Mouse (Mus musculus): Measurements from ENCODE around the gene Chil1. TPM values are rescaled to one million over a fixed set of nuclear protein-coding genes. Genes with fewer than 3 reads are reported as not detected.

Gene Chil1
- polyA plus RNA-seq, 1 experiment from 2014 or later: 0.27 TPM

- no peaks in the 10 kb centered on the region for H3K36me3 ChIP-seq (ENCODE audit: control insufficient read depth, insufficient read depth, low read length)
- no peak overlapping the region for H3K9ac ChIP-seq (ENCODE audit: low read length)
- H3K4me3 ChIP-seq (ENCODE audit: low read depth, low read length): no peak overlapping the region
- no peak overlapping the region for H3K27ac ChIP-seq (ENCODE audit: low read depth, low read length)
- 80% methylated on average over 21 of the region's 21 CpGs for WGBS
- DNase-seq (ENCODE audit: low spot score) (no peak), ATAC-seq (replicated peaks; ENCODE audit: low FRiP score) (no peak)
- no peaks in the 10 kb centered on the region for H3K27me3 ChIP-seq (ENCODE audit: control insufficient read depth, insufficient read depth, low read length)
- H3K4me1 ChIP-seq (replicated peaks; ENCODE audit: control insufficient read depth, insufficient read depth, low read length): no peaks in the 10 kb centered on the region
- no peaks in the 10 kb centered on the region; the same call in 1 of the 2 replicates for H3K9me3 ChIP-seq (ENCODE audit: control insufficient read depth, low read length)
- H3K4me2 ChIP-seq (ENCODE audit: low read depth, low read length, severe bottlenecking): no peak overlapping the region
Measured at GRCm38 (mm10) chr1:134152626-134153590, 29.1 kb upstream of the Chil1 start.

GRCm38 (mm10) chr1:134154121-134154520 is 27.9 kb upstream of the Chil1 start:
- DNase-seq (ENCODE audit: low spot score): no peak
- 86% methylated on average over 3 of the region's 3 CpGs for WGBS
- no peaks in the 10 kb centered on the region for H3K36me3 ChIP-seq (ENCODE audit: control insufficient read depth, insufficient read depth, low read length)

GRCm38 (mm10) chr1:134154655-134155054 is 27.3 kb upstream of the Chil1 start:
- H3K4me2 ChIP-seq (ENCODE audit: low read depth, low read length, severe bottlenecking): no peak overlapping the region
- H3K4me3 ChIP-seq (ENCODE audit: low read depth, low read length): no peak overlapping the region
- no peaks in the 10 kb centered on the region; the same call in 1 of the 2 replicates for H3K9me3 ChIP-seq (ENCODE audit: control insufficient read depth, low read length)
- DNase-seq (ENCODE audit: low spot score) (no peak), ATAC-seq (replicated peaks; ENCODE audit: low FRiP score) (no peak)
- no peaks in the 10 kb centered on the region for H3K4me1 ChIP-seq (replicated peaks; ENCODE audit: control insufficient read depth, insufficient read depth, low read length)
- no peak overlapping the region for H3K9ac ChIP-seq (ENCODE audit: low read length)
- H3K27ac ChIP-seq (ENCODE audit: low read depth, low read length): no peak overlapping the region
- WGBS: 60% methylated on average over 3 of the region's 3 CpGs
- H3K36me3 ChIP-seq (ENCODE audit: control insufficient read depth, insufficient read depth, low read length): no peaks in the 10 kb centered on the region
- no peaks in the 10 kb centered on the region for H3K27me3 ChIP-seq (ENCODE audit: control insufficient read depth, insufficient read depth, low read length)

More at GRCm38 (mm10) chr1:134154121-134154520, 27.9 kb upstream of the Chil1 start:
- Histone ChIP-seq H3K4me2 (ENCODE audit: low read depth, low read length, severe bottlenecking) (no peak overlapping the region), H3K4me1 (replicated peaks; ENCODE audit: control insufficient read depth, insufficient read depth, low read length) (no peaks in the 10 kb centered on the region), H3K27me3 (ENCODE audit: control insufficient read depth, insufficient read depth, low read length) (no peaks in the 10 kb centered on the region), H3K9ac (ENCODE audit: low read length) (no peak overlapping the region), H3K9me3 (ENCODE audit: control insufficient read depth, low read length) (no peaks in the 10 kb centered on the region; the same call in 1 of the 2 replicates), H3K4me3 (ENCODE audit: low read depth, low read length) (no peak overlapping the region), H3K27ac (ENCODE audit: low read depth, low read length) (no peak overlapping the region)
- ATAC-seq (replicated peaks; ENCODE audit: low FRiP score): no peak

GRCm38 (mm10) chr1:134160404-134160803 is 21.6 kb upstream of the Chil1 start:
- WGBS: 93% methylated on average over 3 of the region's 3 CpGs
- no peak for DNase-seq (ENCODE audit: low spot score)

GRCm38 (mm10) chr1:134161399-134161798 is 20.6 kb upstream of the Chil1 start:
- no peaks in the 10 kb centered on the region for H3K27me3 ChIP-seq (ENCODE audit: control insufficient read depth, insufficient read depth, low read length)
- 79% methylated on average over 6 of the region's 6 CpGs for WGBS
- H3K36me3 ChIP-seq (ENCODE audit: control insufficient read depth, insufficient read depth, low read length): no peaks in the 10 kb centered on the region
- H3K4me3 ChIP-seq (ENCODE audit: low read depth, low read length): no peak overlapping the region
- no peak overlapping the region for H3K27ac ChIP-seq (ENCODE audit: low read depth, low read length)
- ATAC-seq (replicated peaks; ENCODE audit: low FRiP score): no peak
- H3K4me1 ChIP-seq (replicated peaks; ENCODE audit: control insufficient read depth, insufficient read depth, low read length): no peaks in the 10 kb centered on the region
- no peak overlapping the region for H3K4me2 ChIP-seq (ENCODE audit: low read depth, low read length, severe bottlenecking)
- no peaks in the 10 kb centered on the region for H3K9me3 ChIP-seq (ENCODE audit: control insufficient read depth, low read length)
- no peak for DNase-seq (ENCODE audit: low spot score)
- no peak overlapping the region for H3K9ac ChIP-seq (ENCODE audit: low read length)

More at GRCm38 (mm10) chr1:134160404-134160803, 21.6 kb upstream of the Chil1 start:
- ATAC-seq (replicated peaks; ENCODE audit: low FRiP score): no peak
- Histone ChIP-seq H3K4me1 (replicated peaks; ENCODE audit: control insufficient read depth, insufficient read depth, low read length) (no peaks in the 10 kb centered on the region), H3K4me3 (ENCODE audit: low read depth, low read length) (no peak overlapping the region), H3K9ac (ENCODE audit: low read length) (no peak overlapping the region), H3K4me2 (ENCODE audit: low read depth, low read length, severe bottlenecking) (no peak overlapping the region), H3K27me3 (ENCODE audit: control insufficient read depth, insufficient read depth, low read length) (no peaks in the 10 kb centered on the region), H3K27ac (ENCODE audit: low read depth, low read length) (no peak overlapping the region), H3K9me3 (ENCODE audit: control insufficient read depth, low read length) (no peaks in the 10 kb centered on the region), H3K36me3 (ENCODE audit: control insufficient read depth, insufficient read depth, low read length) (no peaks in the 10 kb centered on the region)

GRCm38 (mm10) chr1:134162510-134163225 is 19.3 kb upstream of the Chil1 start:
- no peak overlapping the region for H3K4me3 ChIP-seq (ENCODE audit: low read depth, low read length)
- no peak overlapping the region for H3K27ac ChIP-seq (ENCODE audit: low read depth, low read length)
- H3K4me1 ChIP-seq (replicated peaks; ENCODE audit: control insufficient read depth, insufficient read depth, low read length): no peaks in the 10 kb centered on the region
- no peak overlapping the region for H3K4me2 ChIP-seq (ENCODE audit: low read depth, low read length, severe bottlenecking)
- ATAC-seq (replicated peaks; ENCODE audit: low FRiP score): no peak
- no peaks in the 10 kb centered on the region for H3K27me3 ChIP-seq (ENCODE audit: control insufficient read depth, insufficient read depth, low read length)
- no peak for DNase-seq (ENCODE audit: low spot score)
- no peaks in the 10 kb centered on the region for H3K36me3 ChIP-seq (ENCODE audit: control insufficient read depth, insufficient read depth, low read length)
- no peaks in the 10 kb centered on the region for H3K9me3 ChIP-seq (ENCODE audit: control insufficient read depth, low read length)
- 81% methylated on average over 6 of the region's 6 CpGs for WGBS
- no peak overlapping the region for H3K9ac ChIP-seq (ENCODE audit: low read length)

- 89% methylated on average over 7 of the region's 7 CpGs for WGBS
- H3K27ac ChIP-seq (ENCODE audit: low read depth, low read length): no peak overlapping the region
- H3K36me3 ChIP-seq (ENCODE audit: control insufficient read depth, insufficient read depth, low read length): no peaks in the 10 kb centered on the region
- H3K9me3 ChIP-seq (ENCODE audit: control insufficient read depth, low read length): no peaks in the 10 kb centered on the region
- H3K4me2 ChIP-seq (ENCODE audit: low read depth, low read length, severe bottlenecking): no peak overlapping the region
- DNase-seq (ENCODE audit: low spot score) (no peak), ATAC-seq (replicated peaks; ENCODE audit: low FRiP score) (no peak)
- H3K4me3 ChIP-seq (ENCODE audit: low read depth, low read length): no peak overlapping the region
- no peaks in the 10 kb centered on the region for H3K27me3 ChIP-seq (ENCODE audit: control insufficient read depth, insufficient read depth, low read length)
- H3K4me1 ChIP-seq (replicated peaks; ENCODE audit: control insufficient read depth, insufficient read depth, low read length): no peaks in the 10 kb centered on the region
- H3K9ac ChIP-seq (ENCODE audit: low read length): no peak overlapping the region
Measured at GRCm38 (mm10) chr1:134163476-134163875, 18.5 kb upstream of the Chil1 start.

- H3K36me3 ChIP-seq (ENCODE audit: control insufficient read depth, insufficient read depth, low read length): no peaks in the 10 kb centered on the region
- no peaks in the 10 kb centered on the region for H3K4me1 ChIP-seq (replicated peaks; ENCODE audit: control insufficient read depth, insufficient read depth, low read length)
- H3K27ac ChIP-seq (ENCODE audit: low read depth, low read length): no peak overlapping the region
- no peaks in the 10 kb centered on the region for H3K27me3 ChIP-seq (ENCODE audit: control insufficient read depth, insufficient read depth, low read length)
- no peak overlapping the region for H3K4me2 ChIP-seq (ENCODE audit: low read depth, low read length, severe bottlenecking)
- no peak overlapping the region for H3K9ac ChIP-seq (ENCODE audit: low read length)
- DNase-seq (ENCODE audit: low spot score) (no peak), ATAC-seq (replicated peaks; ENCODE audit: low FRiP score) (no peak)
- no peaks in the 10 kb centered on the region for H3K9me3 ChIP-seq (ENCODE audit: control insufficient read depth, low read length)
- no peak overlapping the region for H3K4me3 ChIP-seq (ENCODE audit: low read depth, low read length)
- 55% methylated on average over 4 of the region's 4 CpGs for WGBS
Measured at GRCm38 (mm10) chr1:134164454-134164853, 17.5 kb upstream of the Chil1 start.

All from forebrain, embryonic 11.5 days (tissue).